Mouse (Mus musculus) gastrocnemius, adult 2 months (tissue): ENCODE data around the gene Isg20l2. TPM values are rescaled to one million over a fixed set of nuclear protein-coding genes. Genes with fewer than 3 reads are reported as not detected.
A peak's percentile ranks its signal among the peaks of the same experiment; 100 is the strongest.
"Not testable (repeated sequence)": the region's sequence is repeated elsewhere in the genome, so short reads cannot be mapped to it uniquely, and the experiment has no call there.

Experiments used
- DNase-seq: peaks from one replicate; pipeline ENCODE4 v3.0.0; 2022
- H3K27ac ChIP-seq: fragments of 200-600 bp; 2 replicates; pipeline ENCODE4 v1.8.1; 2022; ENCODE audit warnings: mild to moderate bottlenecking
- H3K4me3 ChIP-seq: fragments of 200-600 bp; 2 replicates; pipeline ENCODE4 v1.8.1; 2022; ENCODE audit warnings: mild to moderate bottlenecking, moderate library complexity
- CTCF ChIP-seq: fragments of 200-600 bp; IDR thresholded peaks from 2 replicates; pipeline ENCODE4 v1.8.1; 2022; ENCODE audit warnings: antibody characterized with exemption, mild to moderate bottlenecking, moderate library complexity
- intact Hi-C: fragments of 180-260 bp; cut with DNase I; formaldehyde crosslinking; loops from one replicate; pipeline ENCODE4 v1.15.1; 2025
- long read RNA-seq, 2 experiments: library from polyadenylated mRNA; stranded (forward); transcript quantifications; one replicate each; pipeline ENCODE4 v2.0.0; 2021
- total RNA-seq, 2 experiments: library from RNA; stranded (reverse); gene quantifications; 2 replicates each; pipeline ENCODE4 v1.2.3; 2021

Gene Isg20l2
- 1 to 10 TPM; 7.6 to 8.1 TPM for total RNA-seq
- long read RNA-seq, experiment 1, transcript Isg20l2-201 (4 exons, 2,893 nt) = major isoform, 9 of 12 reads
- long read RNA-seq, experiment 1, partial matches to known transcripts = 3 of 12 reads
- long read RNA-seq, experiment 1, other reads (novel, unspliced or antisense) = 0 of 12 reads
- long read RNA-seq, experiment 2, transcript Isg20l2-201 (4 exons, 2,893 nt) = major isoform, 10 of 13 reads
- long read RNA-seq, experiment 2, partial matches to known transcripts = 2 of 13 reads
- long read RNA-seq, experiment 2, other reads (novel, unspliced or antisense) = 1 of 13 reads

DNA sequence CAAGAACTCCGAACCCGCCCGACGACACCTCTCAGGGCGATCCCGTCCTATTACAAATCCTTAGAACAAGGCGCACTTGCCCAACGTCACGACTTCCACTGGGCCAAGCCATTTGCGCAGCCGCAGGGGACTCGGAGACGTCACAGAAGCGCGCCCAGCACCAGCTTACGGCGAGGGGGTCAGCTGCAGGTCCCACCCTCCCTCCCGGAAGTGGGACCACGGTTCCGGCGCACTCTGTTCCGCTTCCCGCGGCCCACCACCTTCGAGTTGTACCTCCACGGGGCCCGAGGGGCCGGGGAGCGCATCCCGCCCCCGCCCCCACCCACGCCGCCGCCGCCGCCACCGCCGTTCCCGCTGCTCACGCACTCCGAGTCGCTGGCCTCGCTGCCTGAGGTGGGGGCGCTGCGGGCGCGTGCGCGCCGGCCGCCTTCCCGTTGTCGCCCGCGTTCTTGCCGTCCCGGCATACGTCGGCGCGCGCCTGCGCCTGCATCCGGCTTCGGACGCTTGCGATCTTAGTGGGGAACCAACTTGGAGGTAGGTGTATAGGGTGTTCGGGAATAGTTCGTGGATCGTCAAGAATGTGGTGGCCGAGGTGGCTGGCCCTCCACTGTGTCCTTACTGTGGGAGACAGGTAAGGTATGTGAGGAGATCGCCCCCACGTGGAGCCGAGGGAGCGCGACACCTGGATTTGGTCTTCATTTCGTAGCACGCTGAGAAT is at the start of gene Isg20l2, which contains the start of gene Rrnad1:
TSS of gene Isg20l2 (plus strand) at position 237 of the 718 bp plus-strand sequence.
TSS of gene Rrnad1 (minus strand) at position 640 of the 718 bp plus-strand sequence.
- Histone ChIP-seq H3K27ac (peak within 1 kb of the TSS; percentile 94), H3K4me3 (peak within 1 kb of the TSS; percentile 100)
- peak; percentile 72 for TF ChIP-seq CTCF
- intact Hi-C loops = loop anchor here (1.0 to 5.0 kb wide), 3 partner anchors 24 to 43 kb away; partner anchors contain the start of genes Hdgf, Nes and Prcc
- DNase-seq = peak; percentile 98

DNA sequence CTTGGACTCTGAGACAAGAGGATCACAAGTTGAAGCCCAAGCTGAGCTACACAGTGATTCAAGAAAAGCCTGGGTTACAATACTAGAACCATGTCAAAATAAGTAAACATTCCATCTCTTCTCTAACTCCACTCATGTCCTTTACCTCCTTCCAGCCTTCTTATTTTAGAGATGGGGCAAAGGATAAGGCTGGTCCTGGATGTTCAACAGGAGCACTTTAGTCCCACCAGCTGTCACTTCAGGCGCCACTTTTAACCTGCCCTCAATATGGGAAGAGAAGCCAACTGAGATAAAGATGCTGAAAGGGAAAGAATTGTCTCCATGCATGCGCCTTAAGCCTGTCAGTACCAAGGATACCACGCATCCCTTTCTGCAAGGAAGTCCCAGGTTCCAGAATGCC is 45.8 kb upstream of the Isg20l2 start:
- no peak for DNase-seq
- Histone ChIP-seq H3K27ac (peak overlapping the region; percentile 92), H3K4me3 (peak overlapping the region; percentile 92)
- TF ChIP-seq CTCF = no peak
- intact Hi-C loops = no loop called here

DNA sequence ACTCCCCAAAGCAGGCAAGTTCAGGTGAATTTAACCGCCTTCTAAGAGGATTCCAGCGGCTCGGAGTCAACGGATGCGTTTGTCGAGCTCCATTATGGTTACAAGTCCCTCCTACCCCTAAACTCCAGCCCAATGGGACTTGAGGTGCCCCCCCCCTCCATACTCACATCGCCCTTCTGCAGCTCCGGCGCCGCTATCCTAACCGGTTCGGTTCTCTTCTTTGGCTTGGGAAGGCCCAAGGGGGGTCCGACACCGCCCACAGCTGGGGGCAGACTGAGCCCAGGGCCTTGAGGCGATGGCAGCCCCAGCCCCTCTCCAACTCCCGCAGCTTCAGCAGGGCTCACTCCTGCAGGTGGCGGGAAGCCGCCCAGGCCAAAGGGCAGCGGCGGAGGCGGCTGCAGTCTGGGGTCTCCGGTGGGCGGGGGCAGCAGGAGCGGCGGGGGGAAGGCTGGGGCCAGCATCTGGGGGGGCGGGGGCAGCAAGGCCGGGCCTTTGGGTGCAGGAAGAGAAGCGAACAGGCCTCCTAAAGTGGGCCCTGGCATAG is 45.3 kb upstream of the Isg20l2 start:
- peak overlapping the region; percentile 92 for H3K4me3 ChIP-seq
- intact Hi-C loops = loop anchor here (5.0 kb wide), 1 partner anchor 48 kb away; the partner anchor contains the start of genes Isg20l2 and Rrnad1
- peak overlapping the region; percentile 92 for H3K27ac ChIP-seq
- peak; percentile 57 for DNase-seq
- TF ChIP-seq CTCF = no peak

DNA sequence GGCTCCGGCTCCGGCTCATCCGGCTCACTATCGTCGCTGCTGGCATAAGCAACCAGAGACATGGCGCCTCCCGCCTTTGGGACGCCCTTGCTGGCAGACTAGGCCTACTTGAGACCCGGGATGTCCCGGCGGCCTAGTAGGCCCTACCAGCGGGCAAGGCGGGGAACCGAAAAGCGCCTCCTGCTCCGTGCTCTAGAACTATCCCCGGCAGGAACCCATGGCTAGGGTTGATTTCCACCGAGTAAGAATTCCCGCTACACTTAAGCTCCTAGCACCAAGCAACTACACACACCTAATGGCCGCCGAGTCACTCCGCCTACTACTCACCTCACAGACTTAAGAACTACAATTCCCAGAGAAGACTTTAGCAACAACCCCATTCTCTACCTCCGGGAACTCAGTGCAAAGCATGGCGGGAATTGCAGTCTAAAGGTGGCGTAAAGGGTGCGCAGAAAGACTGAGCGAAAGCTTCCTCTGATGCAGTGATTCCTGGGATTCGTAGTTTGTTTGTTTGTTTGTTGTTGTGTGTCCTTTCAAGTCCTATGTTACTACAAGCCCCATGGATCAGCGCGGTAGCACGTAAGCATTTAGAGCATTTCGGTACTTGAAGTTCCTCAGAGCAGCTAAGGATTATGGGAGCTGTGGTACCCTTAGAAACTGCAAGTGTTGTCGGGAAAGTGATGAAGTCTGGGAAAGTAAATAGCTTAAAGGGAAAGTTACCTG is 44.7 kb upstream of the Isg20l2 start, which contains the start of gene Prcc:
TSS of gene Prcc (minus strand) at position 328 of the 723 bp plus-strand sequence.
- DNase-seq = peak; percentile 91
- TF ChIP-seq CTCF = no peak
- peak within 1 kb of the TSS; percentile 92 for H3K4me3 ChIP-seq
- H3K27ac ChIP-seq = peak within 1 kb of the TSS; percentile 92
- intact Hi-C loops = loop anchor here (5.0 kb wide), 1 partner anchor 47 kb away; the partner anchor contains the start of genes Isg20l2 and Rrnad1

DNA sequence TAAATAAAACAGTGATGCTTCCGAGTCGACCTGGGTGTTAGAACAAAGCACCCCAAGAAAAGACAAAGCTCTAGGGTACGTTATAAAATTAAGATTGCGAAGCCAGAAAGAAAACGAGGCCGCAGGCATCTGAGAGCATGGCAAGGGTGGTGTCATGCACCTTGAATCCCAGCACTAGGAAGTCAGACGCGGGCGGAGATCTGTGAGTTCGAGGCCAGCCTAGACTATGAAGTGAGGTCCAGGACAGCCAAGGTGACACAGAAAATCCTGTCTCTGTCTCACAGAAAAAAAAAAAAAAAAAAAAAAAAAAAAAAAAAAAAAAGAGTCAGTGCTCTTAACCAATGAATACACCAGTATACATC is 44.1 kb upstream of the Isg20l2 start:
- intact Hi-C loops = loop anchor here (5.0 kb wide), 1 partner anchor 46 kb away; the partner anchor contains the start of genes Isg20l2 and Rrnad1
- DNase-seq = peak; percentile 36
- no peak for TF ChIP-seq CTCF
- Histone ChIP-seq H3K27ac (peak overlapping the region; percentile 87), H3K4me3 (peak overlapping the region; percentile 80)

DNA sequence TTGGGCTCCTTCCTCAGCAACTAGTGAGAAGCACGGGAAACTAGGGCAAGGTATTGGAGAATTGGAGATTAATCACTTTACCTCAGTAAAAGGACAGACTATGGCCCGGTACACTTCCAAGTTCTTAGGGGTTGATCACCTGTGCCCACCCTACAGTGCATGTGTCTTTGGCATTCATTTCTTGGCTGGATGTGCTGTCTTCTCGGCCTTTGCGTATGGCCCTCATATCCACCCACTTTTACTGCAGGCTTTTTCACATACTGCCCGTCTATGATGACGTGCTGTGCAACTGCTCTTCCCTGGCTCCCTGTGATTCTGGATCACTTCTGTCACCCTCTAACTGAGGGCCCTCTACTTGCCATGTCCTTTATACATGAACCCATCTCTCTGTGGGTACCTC is 43.7 kb upstream of the Isg20l2 start:
- Histone ChIP-seq H3K4me3 (peak overlapping the region; percentile 80), H3K27ac (peak overlapping the region; percentile 87)
- no peak for TF ChIP-seq CTCF
- no peak for DNase-seq
- intact Hi-C loops = loop anchor here (5.0 kb wide), 1 partner anchor 46 kb away; the partner anchor contains the start of genes Isg20l2 and Rrnad1

DNA sequence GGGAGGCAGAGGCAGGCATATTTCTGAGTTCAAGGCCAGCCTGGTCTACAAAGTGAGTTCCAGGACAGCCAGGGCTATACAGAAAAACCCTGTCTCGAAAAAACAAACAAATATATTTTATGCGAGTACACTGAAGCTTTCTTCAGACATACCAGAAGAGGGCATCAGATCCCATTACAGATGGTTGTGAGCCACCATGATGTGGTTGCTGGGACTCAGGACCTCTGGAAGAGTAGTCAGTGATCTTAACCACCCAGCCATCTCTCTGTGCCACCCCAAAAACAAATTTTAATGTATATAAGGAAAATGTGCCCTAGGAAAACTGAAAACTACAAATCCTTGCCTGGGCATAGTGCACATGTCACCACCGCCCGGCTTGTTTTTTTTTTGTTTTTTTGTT is 42.7 kb upstream of the Isg20l2 start:
- intact Hi-C loops = loop anchor here (5.0 kb wide), 1 partner anchor 45 kb away; the partner anchor contains the start of genes Isg20l2 and Rrnad1

DNA sequence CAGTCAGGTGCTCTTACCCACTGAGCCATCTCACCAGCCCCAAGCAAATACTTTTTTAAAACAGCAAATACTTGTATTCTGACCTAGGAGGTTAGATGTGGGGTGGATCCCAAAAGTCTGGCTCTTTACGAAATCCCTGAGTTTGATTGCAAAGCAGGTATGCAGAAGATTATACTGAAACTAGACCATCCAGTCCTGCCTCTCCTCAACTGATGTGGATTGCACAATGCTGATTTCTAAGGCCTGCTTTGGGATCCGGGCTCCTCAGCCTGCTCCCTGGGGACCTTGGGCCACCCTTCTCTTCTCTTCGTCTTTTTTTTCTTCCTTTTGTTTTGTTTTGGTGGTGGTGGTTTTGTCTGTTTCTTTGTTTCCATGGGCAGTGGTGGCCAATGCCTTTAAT is 38.6 kb upstream of the Isg20l2 start:
- intact Hi-C loops = no loop called here
- TF ChIP-seq CTCF = no peak

More for the DNA sequence above, 42.7 kb upstream of the Isg20l2 start:
- not testable (repeated sequence) for H3K27ac ChIP-seq, H3K4me3 ChIP-seq, DNase-seq
- TF ChIP-seq CTCF = peak; percentile 12; the same call in 1 of the 2 replicates

DNA sequence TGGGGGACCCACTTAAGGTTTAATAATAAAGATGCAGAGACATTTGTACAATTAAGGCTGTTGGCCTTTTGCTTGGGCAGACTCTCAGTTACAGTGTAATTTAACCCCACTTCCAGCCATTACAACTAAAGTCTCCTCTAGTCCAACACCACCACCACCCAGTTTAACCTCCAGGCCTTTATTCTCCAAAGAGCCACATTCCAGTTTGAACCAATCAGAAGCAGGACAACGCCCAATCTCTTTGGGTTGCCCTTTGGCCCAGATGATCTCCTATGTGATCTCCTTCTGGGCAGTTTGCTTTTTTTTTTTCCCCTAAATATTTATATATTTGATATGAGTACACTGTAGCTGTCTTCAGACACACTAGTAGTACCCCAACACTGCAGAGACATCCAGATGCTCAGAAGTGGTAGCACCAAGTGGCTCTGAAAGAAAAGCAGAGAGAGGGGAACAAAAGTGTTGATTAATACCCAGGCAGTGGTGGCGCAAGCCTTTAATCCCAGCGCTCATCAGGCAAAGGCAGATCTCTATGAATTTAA is 36.7 kb upstream of the Isg20l2 start:
- Histone ChIP-seq H3K4me3 (no peak overlapping the region), H3K27ac (no peak overlapping the region)
- no peak for DNase-seq
- intact Hi-C loops = no loop called here
- no peak for TF ChIP-seq CTCF

More for the DNA sequence above, 38.6 kb upstream of the Isg20l2 start:
- DNase-seq = no peak
- Histone ChIP-seq H3K27ac (no peak overlapping the region), H3K4me3 (no peak overlapping the region)

DNA sequence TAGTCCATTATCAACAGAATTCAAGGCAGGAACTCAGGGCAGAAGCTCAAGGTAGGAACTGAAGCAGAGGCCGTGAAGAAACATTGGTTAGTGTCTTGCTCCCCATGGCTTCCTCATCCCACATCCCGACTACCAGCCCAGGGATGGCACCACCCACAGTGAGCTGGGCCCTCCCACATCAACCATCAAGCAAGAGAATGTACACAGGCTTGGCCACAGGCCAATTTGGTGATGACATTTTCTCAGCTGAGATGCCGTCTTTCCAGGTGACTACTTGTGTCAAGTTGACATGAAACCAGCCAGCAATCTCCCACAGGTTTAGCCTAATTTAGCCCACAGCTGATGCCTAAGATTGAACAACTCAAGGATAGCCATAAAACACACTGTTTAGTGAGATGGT is 30.8 kb upstream of the Isg20l2 start:
- intact Hi-C loops = no loop called here
- no peak overlapping the region; the same call in 1 of the 2 replicates for H3K27ac ChIP-seq
- H3K4me3 ChIP-seq = no peak overlapping the region
- DNase-seq = no peak
- TF ChIP-seq CTCF = no peak

DNA sequence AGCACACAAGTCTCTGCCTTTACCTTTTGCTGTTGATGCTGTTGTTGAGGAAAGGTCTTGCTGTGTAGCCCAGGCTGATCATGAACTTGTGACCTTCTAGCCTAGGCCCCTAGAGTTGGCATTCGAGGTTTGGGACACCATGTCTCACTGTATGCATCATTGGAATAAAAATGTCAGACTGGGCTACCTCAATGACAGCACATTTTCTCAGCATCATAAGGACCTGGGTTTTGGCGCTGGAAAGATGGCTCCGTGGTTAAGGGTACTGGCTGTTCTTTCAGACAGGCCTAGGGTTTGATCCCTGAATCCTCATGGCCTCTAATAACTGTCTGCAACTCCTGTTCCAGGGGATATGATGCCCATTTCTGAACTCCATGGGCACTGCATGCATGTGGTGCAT is 30.3 kb upstream of the Isg20l2 start:
- DNase-seq = no peak
- Histone ChIP-seq H3K27ac (no peak overlapping the region), H3K4me3 (no peak overlapping the region)
- intact Hi-C loops = no loop called here
- no peak for TF ChIP-seq CTCF
